Mouse (Mus musculus) stomach, postnatal 0 days (tissue): ENCODE data around the gene Dnmt3l. TPM values are rescaled to one million over a fixed set of nuclear protein-coding genes. Genes with fewer than 3 reads are reported as not detected.

Experiments used
- ATAC-seq: fragments of 200-750 bp; cut with Nextera tagmentation; 2 replicates; pipeline ENCODE4 v1.8.0; 2017; ENCODE audit not compliant: low FRiP score, low TSS enrichment
- DNase-seq: peaks from one replicate; pipeline ENCODE4 v3.0.0-alpha.2; 2016; ENCODE audit warnings: low spot score
- H3K27ac ChIP-seq: fragments of 300-500 bp; sonication (generic); replicated peaks from 2 replicates; pipeline ENCODE4 v1.5.1; 2014; ENCODE audit warnings: mild to moderate bottlenecking, control low read depth
- H3K27me3 ChIP-seq: fragments of 300-500 bp; sonication (generic); 2 replicates; pipeline ENCODE4 v1.6.1; 2014; ENCODE audit warnings: low read length; ENCODE audit not compliant: control insufficient read depth, insufficient read depth
- H3K36me3 ChIP-seq: fragments of 300-500 bp; sonication (generic); 2 replicates; pipeline ENCODE4 v1.6.1; 2014; ENCODE audit warnings: low read length, mixed read lengths; ENCODE audit not compliant: control insufficient read depth, insufficient read depth
- H3K4me1 ChIP-seq: fragments of 300-500 bp; sonication (generic); replicated peaks from 2 replicates; pipeline ENCODE4 v1.6.1; 2014; ENCODE audit warnings: antibody characterized with exemption; ENCODE audit not compliant: control insufficient read depth, insufficient read depth
- H3K4me2 ChIP-seq: fragments of 300-500 bp; sonication (generic); replicated peaks from 2 replicates; pipeline ENCODE4 v1.6.1; 2014; ENCODE audit warnings: low read depth, mild to moderate bottlenecking, control low read depth, moderate library complexity
- H3K4me3 ChIP-seq: fragments of 300-500 bp; sonication (generic); 2 replicates; pipeline ENCODE4 v1.5.1; 2014; ENCODE audit warnings: low read depth, low read length, control low read depth
- H3K9ac ChIP-seq: fragments of 300-500 bp; sonication (generic); 2 replicates; pipeline ENCODE4 v1.6.1; 2014; ENCODE audit warnings: mild to moderate bottlenecking, low read length, control low read depth, mixed read lengths
- H3K9me3 ChIP-seq: fragments of 300-500 bp; sonication (generic); 2 replicates; pipeline ENCODE4 v1.6.1; 2016; ENCODE audit warnings: low read length; ENCODE audit not compliant: control insufficient read depth
- CTCF ChIP-seq: IDR thresholded peaks from 2 replicates; pipeline ENCODE4 v1.5.1; 2016; ENCODE audit warnings: antibody characterized with exemption, low read depth, mild to moderate bottlenecking, moderate library complexity
- EP300 ChIP-seq: optimal IDR thresholded peaks from 2 replicates; pipeline ENCODE3; 2016; ENCODE audit warnings: antibody characterized with exemption
- WGBS: fragments of 180-500 bp; shearing (Covaris S2); extraction: QIAGEN DNeasy Blood & Tissue Kit; methylation state at CpG from one replicate; pipeline ENCODE4 v1.1.7; 2014; 5-methylcytosine and 5-hydroxymethylcytosine counted together
- polyA plus RNA-seq: library from polyadenylated mRNA; unstranded; fragments of >200 nt; fragmentation: Nextera tagmentation; extraction: Ambion mirVana; gene quantifications from 2 replicates; pipeline ENCODE4 v1.2.1, GENCODE M21; 2015

Dnmt3l gene
- polyA plus RNA-seq, 1 experiment from 2014 or later: 1.1 TPM

DNA sequence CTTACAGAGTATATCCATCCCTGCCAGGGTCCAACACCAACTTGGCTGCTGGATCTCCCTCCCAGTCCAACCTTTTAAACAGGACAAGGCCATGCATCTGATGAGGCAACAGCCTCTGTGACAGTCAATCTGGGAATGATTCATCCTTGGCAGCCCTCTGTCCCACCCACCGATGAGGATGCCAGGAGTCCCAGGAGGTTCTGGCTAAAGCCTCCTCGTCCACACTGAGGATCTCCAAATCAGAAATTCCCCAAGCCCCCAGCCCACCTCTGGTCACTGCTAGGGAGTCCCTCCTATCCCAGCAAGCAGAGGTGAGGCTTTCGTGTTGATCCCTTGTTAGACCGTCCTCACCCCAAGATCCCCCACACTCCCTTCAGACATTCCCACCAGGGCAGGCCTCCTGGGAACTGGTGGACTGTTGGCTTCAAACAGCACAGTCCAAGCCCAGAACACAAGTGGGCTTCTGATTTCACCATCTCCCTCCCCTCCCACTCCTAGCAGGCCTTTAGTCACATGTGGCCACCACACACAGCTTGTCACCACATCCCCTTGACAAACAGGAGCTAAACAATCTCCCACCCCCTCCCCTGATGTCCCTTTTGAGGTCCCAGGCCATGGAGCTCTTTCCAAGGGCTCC lies 38.3 kb downstream of the Dnmt3l start:
- no peak for DNase-seq
- WGBS: 66% methylated on average over 4 of the region's 4 CpGs

DNA sequence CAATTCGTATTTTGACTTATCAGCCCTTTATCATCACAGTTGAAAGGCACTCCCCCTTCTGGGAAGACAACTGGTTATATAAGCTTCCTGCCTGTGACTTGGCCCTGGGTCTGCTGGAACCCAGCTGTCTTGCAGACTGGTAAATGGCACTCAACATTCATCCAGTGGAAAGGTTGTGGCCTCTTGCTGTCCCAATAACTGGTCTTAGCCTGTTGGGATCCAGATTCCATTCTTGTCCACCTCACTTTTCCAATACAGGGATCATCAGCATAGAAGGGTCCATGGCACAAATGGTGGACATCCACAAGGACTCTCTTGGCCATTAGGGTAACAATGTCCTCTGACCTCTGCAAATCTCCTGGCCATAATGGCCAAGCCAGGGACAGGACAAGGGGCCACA lies 42.3 kb downstream of the Dnmt3l start:
- TF ChIP-seq CTCF (no peak), EP300 (no peak)
- no peaks in the 10 kb centered on the region for H3K36me3 ChIP-seq
- WGBS: 53% methylated on average over 1 of the region's 1 CpGs
- ATAC-seq (no peak), DNase-seq (no peak)
- no peak overlapping the region for H3K4me2 ChIP-seq
- H3K27me3 ChIP-seq: no peaks in the 10 kb centered on the region
- no peak overlapping the region for H3K27ac ChIP-seq
- no peak overlapping the region for H3K9ac ChIP-seq
- no peaks in the 10 kb centered on the region for H3K9me3 ChIP-seq
- H3K4me3 ChIP-seq: no peak overlapping the region
- no peaks in the 10 kb centered on the region for H3K4me1 ChIP-seq

More for the DNA sequence above, 38.3 kb downstream of the Dnmt3l start:
- 0 out of 2 replicates have a peak, but pooled peaks cover 3% of the 10 kb centered on the region for H3K36me3 ChIP-seq
- H3K4me1 ChIP-seq: no peaks in the 10 kb centered on the region
- H3K27me3 ChIP-seq: no peaks in the 10 kb centered on the region
- no peak overlapping the region for H3K9ac ChIP-seq
- no peak overlapping the region for H3K27ac ChIP-seq
- H3K4me3 ChIP-seq: no peak overlapping the region
- H3K9me3 ChIP-seq: no peaks in the 10 kb centered on the region
- no peak overlapping the region for H3K4me2 ChIP-seq
- peak; percentile 51; the same call in 1 of the 2 replicates for ATAC-seq
- TF ChIP-seq EP300: no peak
- TF ChIP-seq CTCF: no peak

DNA sequence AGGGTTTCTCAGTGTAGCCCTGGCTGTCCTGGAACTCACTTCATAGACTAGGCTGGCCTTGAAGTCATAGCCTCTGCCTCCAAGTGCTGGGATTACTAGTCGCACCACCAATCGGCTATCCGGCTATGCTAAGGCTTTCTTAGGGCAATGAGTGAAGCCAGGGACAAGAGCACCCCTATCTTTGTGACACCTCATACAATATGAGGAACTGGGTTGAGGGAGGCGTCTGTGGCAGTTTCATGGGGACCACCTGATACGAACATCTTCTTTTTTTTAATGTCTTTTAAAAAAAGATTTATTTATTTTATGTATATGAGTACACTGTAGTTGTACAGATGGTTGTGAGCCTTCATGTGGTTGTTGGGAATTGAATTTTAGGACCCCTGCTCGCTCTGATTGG lies 44.0 kb downstream of the Dnmt3l start:
- Histone ChIP-seq H3K36me3 (no peaks in the 10 kb centered on the region), H3K4me1 (no peaks in the 10 kb centered on the region), H3K9me3 (no peaks in the 10 kb centered on the region), H3K27me3 (no peaks in the 10 kb centered on the region), H3K4me2 (no peak overlapping the region), H3K4me3 (no peak overlapping the region), H3K27ac (no peak overlapping the region), H3K9ac (no peak overlapping the region)
- DNase-seq (no peak), ATAC-seq (no peak)
- TF ChIP-seq EP300 (no peak), CTCF (no peak)
- 94% methylated on average over 6 of the region's 6 CpGs for WGBS

DNA sequence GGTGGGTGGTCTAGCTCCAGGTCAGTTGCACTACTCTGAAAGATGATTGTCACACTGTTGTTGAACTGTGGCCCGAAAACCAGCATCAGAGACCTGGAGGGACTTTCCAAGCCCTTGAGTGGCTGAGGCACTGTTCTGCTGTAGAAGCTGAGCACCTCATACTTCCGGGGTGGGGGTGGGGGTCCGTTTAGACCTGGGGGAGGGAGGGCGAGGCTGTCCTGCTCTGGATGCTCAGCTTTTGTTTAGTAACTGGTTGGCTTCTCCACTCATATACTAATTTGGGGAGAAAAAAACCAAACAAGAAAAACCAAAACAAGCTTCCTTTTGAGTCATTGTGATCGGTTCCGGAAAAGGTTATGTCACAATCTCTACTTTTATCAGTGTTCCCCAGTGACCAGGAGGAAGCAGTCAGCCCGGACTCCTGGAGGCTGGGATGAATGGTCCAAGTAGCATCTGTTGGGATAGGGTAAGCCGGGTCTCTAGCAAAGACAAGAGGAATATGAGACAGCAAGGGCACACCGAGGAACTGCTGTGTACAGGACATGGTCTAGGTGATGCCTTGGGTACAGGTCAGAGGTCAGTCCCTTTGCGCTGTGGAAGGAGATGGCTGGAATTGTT lies 44.8 kb downstream of the Dnmt3l start:
- no peak for ATAC-seq
- no peak overlapping the region for H3K4me3 ChIP-seq
- H3K27me3 ChIP-seq: no peaks in the 10 kb centered on the region
- 72% methylated on average over 10 of the region's 10 CpGs for WGBS
- no peak overlapping the region for H3K9ac ChIP-seq
- no peak overlapping the region for H3K27ac ChIP-seq
- no peak for TF ChIP-seq CTCF
- no peak for TF ChIP-seq EP300
- no peak for DNase-seq
- no peak overlapping the region for H3K4me2 ChIP-seq
- H3K36me3 ChIP-seq: no peaks in the 10 kb centered on the region
- no peaks in the 10 kb centered on the region for H3K4me1 ChIP-seq
- H3K9me3 ChIP-seq: no peaks in the 10 kb centered on the region

DNA sequence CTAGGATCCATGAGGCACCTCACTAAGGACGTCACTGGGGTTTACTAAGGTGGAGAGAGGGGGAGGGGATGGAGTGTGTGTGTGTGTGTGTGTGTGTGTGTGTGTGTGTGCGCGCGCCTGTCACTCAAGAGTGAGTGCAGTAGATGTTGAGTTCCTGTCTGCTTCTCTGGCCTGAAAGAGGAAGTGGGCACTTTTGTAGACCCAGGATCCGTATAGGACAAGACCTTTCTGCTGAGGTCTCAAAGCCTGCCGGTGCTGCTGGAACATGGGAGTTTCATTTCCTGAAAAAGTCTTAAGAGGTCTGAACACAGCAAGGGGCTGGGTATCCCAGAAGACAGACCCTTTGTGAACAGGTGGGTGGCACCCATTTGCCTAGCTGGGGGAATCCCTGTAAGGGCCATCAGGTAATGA lies 45.4 kb downstream of the Dnmt3l start:
- Histone ChIP-seq H3K4me3 (no peak overlapping the region), H3K36me3 (no peaks in the 10 kb centered on the region), H3K9ac (no peak overlapping the region), H3K27ac (no peak overlapping the region), H3K4me1 (no peaks in the 10 kb centered on the region), H3K4me2 (no peak overlapping the region), H3K9me3 (no peaks in the 10 kb centered on the region), H3K27me3 (no peaks in the 10 kb centered on the region)
- WGBS: 70% methylated on average over 6 of the region's 6 CpGs
- DNase-seq (no peak), ATAC-seq (no peak)
- TF ChIP-seq EP300: no peak
- no peak for TF ChIP-seq CTCF

DNA sequence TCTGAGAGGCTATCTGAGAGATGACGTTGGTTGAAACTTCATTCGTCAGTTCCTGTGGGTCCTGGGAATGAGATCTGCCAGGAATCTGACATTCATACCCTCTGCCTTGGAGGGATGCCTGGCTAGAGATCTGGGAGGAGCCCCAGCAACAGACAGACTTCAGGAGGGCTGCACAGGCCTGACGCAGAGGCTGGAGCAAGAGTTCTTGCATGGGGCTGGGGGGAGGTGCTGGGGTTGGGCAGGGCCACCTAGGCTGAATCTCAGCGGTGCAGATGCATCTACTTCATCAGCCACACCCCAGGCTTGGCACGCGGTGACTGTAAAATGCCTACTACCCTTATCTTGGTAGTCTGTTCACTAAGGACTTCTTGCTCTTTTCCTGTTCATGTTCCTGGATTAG lies 48.5 kb downstream of the Dnmt3l start:
- ATAC-seq (peak; percentile 67), DNase-seq (peak; percentile 57)
- TF ChIP-seq CTCF (no peak), EP300 (no peak)

More for the DNA sequence above, 48.5 kb downstream of the Dnmt3l start:
- H3K9me3 ChIP-seq: no peaks in the 10 kb centered on the region
- H3K4me1 ChIP-seq: no peaks in the 10 kb centered on the region
- 34% methylated on average over 6 of the region's 6 CpGs for WGBS
- H3K4me2 ChIP-seq: no peak overlapping the region
- no peak overlapping the region for H3K9ac ChIP-seq
- H3K27ac ChIP-seq: no peak overlapping the region
- no peaks in the 10 kb centered on the region for H3K27me3 ChIP-seq
- H3K4me3 ChIP-seq: no peak overlapping the region
- no peaks in the 10 kb centered on the region for H3K36me3 ChIP-seq
